Mouse (Mus musculus) forebrain, embryonic 12.5 days (tissue): ENCODE data around the gene Plin1. TPM values are rescaled to one million over a fixed set of nuclear protein-coding genes. Genes with fewer than 3 reads are reported as not detected.
A peak's percentile ranks its signal among the peaks of the same experiment; 100 is the strongest.

Experiments
- ATAC-seq: fragments of 200-750 bp; cut with Nextera tagmentation; 2 replicates; pipeline ENCODE4 v1.8.0; 2017; ENCODE audit warnings: moderate TSS enrichment; ENCODE audit not compliant: low FRiP score
- H3K27ac ChIP-seq: fragments of 300-500 bp; sonication (generic); 2 replicates; pipeline ENCODE4 v1.5.1; 2016; ENCODE audit warnings: mild to moderate bottlenecking
- H3K27me3 ChIP-seq: fragments of 300-500 bp; sonication (generic); 2 replicates; pipeline ENCODE4 v1.6.1; 2016; ENCODE audit warnings: mild to moderate bottlenecking
- H3K36me3 ChIP-seq: fragments of 300-500 bp; sonication (generic); replicated peaks from 2 replicates; pipeline ENCODE4 v1.6.1; 2016; ENCODE audit warnings: mild to moderate bottlenecking
- H3K4me1 ChIP-seq: fragments of 300-500 bp; sonication (generic); 2 replicates; pipeline ENCODE4 v1.6.1; 2016
- H3K4me2 ChIP-seq: fragments of 300-500 bp; sonication (generic); 2 replicates; pipeline ENCODE4 v1.6.1; 2016; ENCODE audit warnings: mild to moderate bottlenecking, moderate library complexity
- H3K4me3 ChIP-seq: fragments of 300-500 bp; sonication (generic); replicated peaks from 2 replicates; pipeline ENCODE4 v1.5.1; 2016; ENCODE audit warnings: mild to moderate bottlenecking
- H3K9ac ChIP-seq: fragments of 300-500 bp; sonication (generic); 2 replicates; pipeline ENCODE4 v1.6.1; 2016; ENCODE audit warnings: mild to moderate bottlenecking
- H3K9me3 ChIP-seq: fragments of 300-500 bp; sonication (generic); 2 replicates; pipeline ENCODE4 v1.6.1; 2016
- WGBS: fragments of 180-500 bp; shearing (Covaris S2); methylation state at CpG from one replicate; pipeline ENCODE4 v1.1.7; 2016; 5-methylcytosine and 5-hydroxymethylcytosine counted together
- polyA plus RNA-seq: library from polyadenylated mRNA; unstranded; fragments of >200 nt; fragmentation: Nextera tagmentation; extraction: Ambion mirVana; gene quantifications from 2 replicates; pipeline ENCODE4 v1.2.1, GENCODE M21; 2016

Gene Plin1
- polyA plus RNA-seq = 0.13 TPM in 1 of 2 replicates, not detected in the other

- Histone ChIP-seq H3K4me3 (no peak within 1 kb of the TSS), H3K9ac (no peak within 1 kb of the TSS), H3K4me1 (no peaks in the 10 kb centered on the region), H3K36me3 (peaks cover 9% of the 10 kb centered on the region; the same call in 1 of the 2 replicates), H3K27me3 (no peaks in the 10 kb centered on the region; the same call in none of the 2 replicates), H3K9me3 (no peaks in the 10 kb centered on the region), H3K27ac (no peak within 1 kb of the TSS), H3K4me2 (no peak within 1 kb of the TSS)
- WGBS = 54% methylated on average over 4 of the region's 4 CpGs
- no peak for ATAC-seq
These were observed at the start of gene Plin1 for GRCm38 (mm10) chr7:79732622-79733021. TSS of gene Plin1 (minus strand) at chr7:79732903.

- H3K36me3 ChIP-seq = no peaks in the 10 kb centered on the region
- H3K9me3 ChIP-seq = no peaks in the 10 kb centered on the region
- no peak overlapping the region for H3K4me2 ChIP-seq
- H3K9ac ChIP-seq = no peak overlapping the region
- 78% methylated on average over 2 of the region's 2 CpGs for WGBS
- H3K4me3 ChIP-seq = no peak overlapping the region
- H3K4me1 ChIP-seq = no peaks in the 10 kb centered on the region
- H3K27ac ChIP-seq = no peak overlapping the region
- ATAC-seq = no peak
- H3K27me3 ChIP-seq = peaks cover 9% of the 10 kb centered on the region; the same call in 1 of the 2 replicates
These were observed 49.8 kb upstream of the Plin1 start for GRCm38 (mm10) chr7:79782516-79782855.

- H3K4me1 ChIP-seq = no peaks in the 10 kb centered on the region
- no peak overlapping the region for H3K27ac ChIP-seq
- H3K9ac ChIP-seq = no peak overlapping the region
- no peak overlapping the region for H3K4me3 ChIP-seq
- peaks cover 4% of the 10 kb centered on the region; the same call in 1 of the 2 replicates for H3K27me3 ChIP-seq
- no peak overlapping the region for H3K4me2 ChIP-seq
- H3K9me3 ChIP-seq = no peaks in the 10 kb centered on the region
- 82% methylated on average over 11 of the region's 11 CpGs for WGBS
- no peak for ATAC-seq
- no peaks in the 10 kb centered on the region for H3K36me3 ChIP-seq
These were observed 49.3 kb upstream of the Plin1 start for GRCm38 (mm10) chr7:79781826-79782515.

GRCm38 (mm10) chr7:79780647-79781626 is 48.2 kb upstream of the Plin1 start:
- Histone ChIP-seq H3K4me3 (no peak overlapping the region), H3K27me3 (0 out of 2 replicates have a peak, but pooled peaks cover 4% of the 10 kb centered on the region), H3K4me2 (peak overlapping the region; percentile 38), H3K9ac (no peak overlapping the region), H3K4me1 (no peaks in the 10 kb centered on the region), H3K27ac (no peak overlapping the region), H3K9me3 (no peaks in the 10 kb centered on the region), H3K36me3 (no peaks in the 10 kb centered on the region)
- WGBS = 34% methylated on average over 16 of the region's 16 CpGs
- ATAC-seq = peak; percentile 75; the same call in 1 of the 2 replicates

- 42% methylated on average over 15 of the region's 15 CpGs for WGBS
- Histone ChIP-seq H3K4me3 (no peak overlapping the region), H3K27me3 (no peaks in the 10 kb centered on the region), H3K36me3 (no peaks in the 10 kb centered on the region), H3K4me1 (no peaks in the 10 kb centered on the region), H3K9ac (no peak overlapping the region), H3K9me3 (no peaks in the 10 kb centered on the region), H3K4me2 (no peak overlapping the region), H3K27ac (no peak overlapping the region)
- no peak for ATAC-seq
These were observed 39.1 kb upstream of the Plin1 start for GRCm38 (mm10) chr7:79771561-79772512.

- WGBS = 92% methylated on average over 3 of the region's 3 CpGs
- no peak overlapping the region for H3K4me2 ChIP-seq
- H3K27ac ChIP-seq = no peak overlapping the region
- no peaks in the 10 kb centered on the region for H3K9me3 ChIP-seq
- no peaks in the 10 kb centered on the region for H3K36me3 ChIP-seq
- H3K27me3 ChIP-seq = no peaks in the 10 kb centered on the region
- H3K4me3 ChIP-seq = no peak overlapping the region
- ATAC-seq = no peak
- H3K9ac ChIP-seq = no peak overlapping the region
- H3K4me1 ChIP-seq = no peaks in the 10 kb centered on the region
These were observed 37.0 kb upstream of the Plin1 start for GRCm38 (mm10) chr7:79769664-79770063.

- 50% methylated on average over 1 of the region's 1 CpGs for WGBS
- Histone ChIP-seq H3K36me3 (no peaks in the 10 kb centered on the region), H3K9me3 (no peaks in the 10 kb centered on the region), H3K4me1 (no peaks in the 10 kb centered on the region), H3K4me2 (no peak overlapping the region), H3K27me3 (no peaks in the 10 kb centered on the region), H3K27ac (no peak overlapping the region), H3K4me3 (no peak overlapping the region), H3K9ac (no peak overlapping the region)
- no peak for ATAC-seq
These were observed 33.3 kb upstream of the Plin1 start for GRCm38 (mm10) chr7:79765991-79766390.

GRCm38 (mm10) chr7:79762106-79762505 is 29.4 kb upstream of the Plin1 start:
- no peak overlapping the region for H3K9ac ChIP-seq
- H3K36me3 ChIP-seq = no peaks in the 10 kb centered on the region
- H3K4me2 ChIP-seq = no peak overlapping the region
- no peaks in the 10 kb centered on the region for H3K27me3 ChIP-seq
- H3K27ac ChIP-seq = no peak overlapping the region
- no peak overlapping the region for H3K4me3 ChIP-seq
- H3K9me3 ChIP-seq = no peaks in the 10 kb centered on the region
- H3K4me1 ChIP-seq = no peaks in the 10 kb centered on the region
- no peak for ATAC-seq
- WGBS = 84% methylated on average over 8 of the region's 8 CpGs

GRCm38 (mm10) chr7:79761124-79761876 is 28.6 kb upstream of the Plin1 start:
- 86% methylated on average over 5 of the region's 5 CpGs for WGBS
- H3K27ac ChIP-seq = no peak overlapping the region
- no peaks in the 10 kb centered on the region for H3K4me1 ChIP-seq
- ATAC-seq = no peak
- no peak overlapping the region for H3K4me2 ChIP-seq
- no peaks in the 10 kb centered on the region for H3K9me3 ChIP-seq
- no peaks in the 10 kb centered on the region for H3K36me3 ChIP-seq
- no peak overlapping the region for H3K9ac ChIP-seq
- H3K4me3 ChIP-seq = no peak overlapping the region
- no peaks in the 10 kb centered on the region for H3K27me3 ChIP-seq

GRCm38 (mm10) chr7:79759766-79760165 is 27.1 kb upstream of the Plin1 start:
- H3K4me1 ChIP-seq = no peaks in the 10 kb centered on the region
- no peaks in the 10 kb centered on the region for H3K36me3 ChIP-seq
- H3K9ac ChIP-seq = no peak overlapping the region
- no peak overlapping the region for H3K4me3 ChIP-seq
- H3K27ac ChIP-seq = no peak overlapping the region
- no peaks in the 10 kb centered on the region for H3K27me3 ChIP-seq
- no peaks in the 10 kb centered on the region for H3K9me3 ChIP-seq
- no peak overlapping the region for H3K4me2 ChIP-seq
- no peak for ATAC-seq

GRCm38 (mm10) chr7:79758176-79758575 is 25.5 kb upstream of the Plin1 start:
- Histone ChIP-seq H3K27ac (no peak overlapping the region), H3K27me3 (no peaks in the 10 kb centered on the region), H3K4me1 (no peaks in the 10 kb centered on the region), H3K9ac (no peak overlapping the region), H3K9me3 (no peaks in the 10 kb centered on the region), H3K4me3 (no peak overlapping the region), H3K4me2 (no peak overlapping the region), H3K36me3 (no peaks in the 10 kb centered on the region)
- no peak for ATAC-seq
- 78% methylated on average over 6 of the region's 6 CpGs for WGBS
